Mouse (Mus musculus): ENCODE measurements around the gene Aff1.

DNA sequence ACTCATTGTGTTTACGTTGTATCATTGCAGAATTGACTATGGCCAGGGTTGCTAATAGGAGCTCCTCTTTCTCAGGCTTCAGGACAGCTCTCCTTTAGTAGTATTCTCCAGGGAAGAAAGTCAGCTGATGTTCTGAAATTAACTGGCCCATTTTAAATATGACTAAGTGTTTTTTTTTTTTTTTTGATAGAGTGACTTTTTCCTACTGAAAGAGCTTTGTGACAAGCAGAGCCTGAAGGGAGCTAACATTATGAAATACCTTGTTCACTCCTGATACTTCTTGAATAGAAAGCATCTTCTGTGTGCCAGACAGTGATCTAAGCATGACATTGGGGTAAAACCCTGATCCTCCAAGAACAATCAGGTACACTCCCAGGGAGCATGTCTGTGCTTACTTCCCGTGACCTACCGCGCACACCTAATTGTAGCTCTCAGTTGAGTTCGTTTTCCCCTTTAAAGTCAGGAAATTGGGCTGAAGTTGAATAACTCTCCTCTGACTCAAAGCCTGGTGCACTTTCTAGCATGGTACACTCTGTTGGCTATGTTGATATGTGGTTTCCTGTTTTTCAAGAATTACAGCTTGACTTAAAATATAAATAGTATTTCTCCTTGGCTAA lies 5.8 kb downstream of the Aff1 start:
- no peak for TF ChIP-seq EP300 (optimal IDR thresholded peaks at IDR 0.05)
- TF ChIP-seq CTCF (IDR thresholded peaks at IDR 0.05; ENCODE audit: low read depth), result no peak

Data from stomach, postnatal 0 days (tissue).